Mouse (Mus musculus) thymus, adult 2 months (tissue): Measurements from ENCODE around the gene Traf3ip1. TPM values are rescaled to one million over a fixed set of nuclear protein-coding genes. Genes with fewer than 3 reads are reported as not detected.

Experiments
- DNase-seq: peaks from one replicate; pipeline ENCODE4 v3.0.0; 2021
- H3K27ac ChIP-seq: fragments of 200-500 bp; 2 replicates; pipeline ENCODE4 v1.5.1; 2012; ENCODE audit warnings: low read length, control low read depth; ENCODE audit not compliant: control insufficient read depth, insufficient read depth
- H3K27me3 ChIP-seq: fragments of 200-500 bp; 2 replicates; pipeline ENCODE4 v1.6.1; 2012; ENCODE audit warnings: mild to moderate bottlenecking, low read length, moderate library complexity, mixed read lengths; ENCODE audit not compliant: control insufficient read depth, insufficient read depth
- H3K36me3 ChIP-seq: fragments of 200-500 bp; 2 replicates; pipeline ENCODE4 v1.6.1; 2012; ENCODE audit warnings: mild to moderate bottlenecking, low read length, moderate library complexity; ENCODE audit not compliant: control insufficient read depth, insufficient read depth
- H3K4me1 ChIP-seq: fragments of 200-500 bp; replicated peaks from 2 replicates; pipeline ENCODE4 v1.6.1; 2012; ENCODE audit warnings: low read length; ENCODE audit not compliant: control insufficient read depth, insufficient read depth
- H3K4me3 ChIP-seq: fragments of 200-500 bp; 2 replicates; pipeline ENCODE4 v1.5.1; 2012; ENCODE audit warnings: mild to moderate bottlenecking, low read length, control low read depth, moderate library complexity; ENCODE audit not compliant: control insufficient read depth, insufficient read depth
- CTCF ChIP-seq: fragments of 200-500 bp; IDR thresholded peaks from 2 replicates; pipeline ENCODE4 v1.5.1; 2012; ENCODE audit warnings: mild to moderate bottlenecking, control low read depth, low read length, moderate library complexity, borderline replicate concordance; ENCODE audit not compliant: control insufficient read depth, poor library complexity, insufficient read depth; ENCODE audit errors: extremely low read depth
- POLR2A ChIP-seq: fragments of 200-500 bp; IDR thresholded peaks from 2 replicates; pipeline ENCODE4 v1.6.1; 2012; ENCODE audit warnings: mild to moderate bottlenecking, low read length, control low read depth, moderate library complexity; ENCODE audit not compliant: control insufficient read depth, poor library complexity, insufficient read depth; ENCODE audit errors: extremely low read depth
- WGBS: fragments of 180-500 bp; shearing (Covaris S2); methylation state at CpG from one replicate; pipeline ENCODE4 v1.1.7; 2018; 5-methylcytosine and 5-hydroxymethylcytosine counted together
- polyA plus RNA-seq: library from polyadenylated mRNA; depleted of rRNA; stranded (reverse); fragments of >200 nt; gene quantifications from 2 replicates; pipeline ENCODE4 v1.2.3, GENCODE M21; 2012

Gene Traf3ip1
- polyA plus RNA-seq, 1 experiment = 7.7 TPM

GRCm38 (mm10) chr1:91498579-91498978 is 4.1 kb downstream of the Traf3ip1 start:
- 96% methylated on average over 6 of the region's 6 CpGs for WGBS
- no peak for DNase-seq
- H3K4me3 ChIP-seq = no peak overlapping the region
- no peak overlapping the region for H3K27ac ChIP-seq
- 0 out of 2 replicates have a peak, but pooled peaks cover 4% of the 10 kb centered on the region for H3K36me3 ChIP-seq
- TF ChIP-seq POLR2A (no peak), CTCF (no peak)
- H3K4me1 ChIP-seq = peaks cover 10% of the 10 kb centered on the region
- H3K27me3 ChIP-seq = no peaks in the 10 kb centered on the region

GRCm38 (mm10) chr1:91504615-91505014 is 10.2 kb downstream of the Traf3ip1 start:
- Histone ChIP-seq H3K4me1 (no peaks in the 10 kb centered on the region; the same call in 1 of the 2 replicates), H3K4me3 (no peak overlapping the region), H3K27me3 (no peaks in the 10 kb centered on the region), H3K36me3 (0 out of 2 replicates have a peak, but pooled peaks cover 4% of the 10 kb centered on the region), H3K27ac (no peak overlapping the region)
- TF ChIP-seq CTCF = no peak
- TF ChIP-seq POLR2A = no peak
- WGBS = 57% methylated on average over 3 of the region's 3 CpGs
- no peak for DNase-seq

- DNase-seq = no peak
- Histone ChIP-seq H3K4me3 (no peak overlapping the region), H3K36me3 (no peaks in the 10 kb centered on the region), H3K27ac (no peak overlapping the region), H3K4me1 (no peaks in the 10 kb centered on the region), H3K27me3 (no peaks in the 10 kb centered on the region)
- TF ChIP-seq POLR2A = no peak
- no peak for TF ChIP-seq CTCF
- WGBS = 96% methylated on average over 11 of the region's 11 CpGs
Measured at GRCm38 (mm10) chr1:91514916-91515315, 20.5 kb downstream of the Traf3ip1 start.

DNA sequence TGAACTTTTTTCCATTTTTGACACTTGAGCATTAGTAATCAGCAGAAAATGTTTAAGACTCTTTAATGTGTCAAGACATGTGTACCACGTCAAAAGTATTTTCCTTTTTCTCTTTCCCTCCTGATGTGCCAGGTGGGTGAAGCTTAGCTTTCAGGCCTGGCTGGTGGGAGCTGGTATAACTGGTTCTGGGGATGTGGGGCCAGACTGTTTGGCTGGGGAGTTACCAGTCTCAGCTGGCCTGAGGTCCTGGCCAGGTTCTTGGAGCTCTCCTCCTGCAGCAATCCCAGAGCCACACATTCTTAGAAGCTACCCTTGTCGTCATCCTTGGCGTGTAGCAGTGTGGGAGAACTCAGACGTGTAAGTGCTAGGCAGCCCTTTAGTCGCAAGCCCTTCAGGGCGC is 21.2 kb downstream of the Traf3ip1 start:
- no peaks in the 10 kb centered on the region for H3K36me3 ChIP-seq
- H3K27me3 ChIP-seq = no peaks in the 10 kb centered on the region
- 95% methylated on average over 6 of the region's 6 CpGs for WGBS
- no peaks in the 10 kb centered on the region for H3K4me1 ChIP-seq
- DNase-seq = no peak
- no peak overlapping the region for H3K4me3 ChIP-seq
- H3K27ac ChIP-seq = no peak overlapping the region
- TF ChIP-seq CTCF (no peak), POLR2A (no peak)

GRCm38 (mm10) chr1:91523759-91524158 is 29.3 kb downstream of the Traf3ip1 start:
- no peaks in the 10 kb centered on the region for H3K4me1 ChIP-seq
- 35% methylated on average over 10 of the region's 10 CpGs for WGBS
- TF ChIP-seq CTCF = peak; percentile 85; the same call in 1 of the 2 replicates
- TF ChIP-seq POLR2A = no peak
- peak; percentile 58 for DNase-seq
- H3K36me3 ChIP-seq = peaks cover 4% of the 10 kb centered on the region; the same call in 1 of the 2 replicates
- no peaks in the 10 kb centered on the region for H3K27me3 ChIP-seq
- H3K4me3 ChIP-seq = no peak overlapping the region
- no peak overlapping the region for H3K27ac ChIP-seq

- no peak for TF ChIP-seq CTCF
- no peak for TF ChIP-seq POLR2A
- WGBS = 97% methylated on average over 14 of the region's 14 CpGs
- Histone ChIP-seq H3K4me1 (no peaks in the 10 kb centered on the region), H3K27ac (no peak overlapping the region), H3K4me3 (no peak overlapping the region), H3K36me3 (peaks cover 4% of the 10 kb centered on the region; the same call in 1 of the 2 replicates), H3K27me3 (no peaks in the 10 kb centered on the region)
- no peak for DNase-seq
Measured at GRCm38 (mm10) chr1:91525838-91526237, 31.4 kb downstream of the Traf3ip1 start.

- Histone ChIP-seq H3K36me3 (peaks cover 4% of the 10 kb centered on the region; the same call in 1 of the 2 replicates), H3K4me1 (no peaks in the 10 kb centered on the region), H3K27me3 (no peaks in the 10 kb centered on the region), H3K4me3 (no peak overlapping the region), H3K27ac (no peak overlapping the region)
- WGBS = 96% methylated on average over 9 of the region's 9 CpGs
- no peak for DNase-seq
- TF ChIP-seq POLR2A (no peak), CTCF (no peak)
Measured at GRCm38 (mm10) chr1:91530166-91530565, 35.7 kb downstream of the Traf3ip1 start.
